Mouse (Mus musculus): Measurements from ENCODE around the gene Calca. TPM values are rescaled to one million over a fixed set of nuclear protein-coding genes. Genes with fewer than 3 reads are reported as not detected.
"Not testable (repeated sequence)": the region's sequence is repeated elsewhere in the genome, so short reads cannot be mapped to it uniquely, and the experiment has no call there.

The Calca gene
- total and polyA plus RNA-seq, 2 experiments from 2014 or later = 38.5 to 52.9 TPM

- no peak overlapping the region for H3K4me3 ChIP-seq (ENCODE audit: low read length)
- DNase-seq (ENCODE audit: low spot score) (no peak), ATAC-seq (no peak)
- TF ChIP-seq CTCF (IDR thresholded peaks at IDR 0.05; ENCODE audit: low read depth) = no peak
- no peaks in the 10 kb centered on the region for H3K4me1 ChIP-seq (ENCODE audit: insufficient read depth, low read length)
- no peak overlapping the region for H3K4me2 ChIP-seq (ENCODE audit: low read depth, low read length)
- H3K9me3 ChIP-seq (ENCODE audit: low read length) = no peaks in the 10 kb centered on the region
- no peak overlapping the region for H3K9ac ChIP-seq (replicated peaks; ENCODE audit: low read length)
- no peaks in the 10 kb centered on the region for H3K36me3 ChIP-seq (ENCODE audit: insufficient read depth, low read length)
- H3K27me3 ChIP-seq (ENCODE audit: insufficient read depth, low read length) = no peaks in the 10 kb centered on the region
- 91% methylated on average over 3 of the region's 3 CpGs for WGBS
- H3K27ac ChIP-seq = no peak overlapping the region
These were observed 10.2 kb downstream of the Calca start for GRCm38 (mm10) chr7:114625966-114626365.

- no peaks in the 10 kb centered on the region for H3K9me3 ChIP-seq (ENCODE audit: low read length)
- no peak overlapping the region for H3K9ac ChIP-seq (replicated peaks; ENCODE audit: low read length)
- H3K27ac ChIP-seq = no peak overlapping the region
- no peak overlapping the region for H3K4me2 ChIP-seq (ENCODE audit: low read depth, low read length)
- no peak for ATAC-seq
- H3K27me3 ChIP-seq (ENCODE audit: insufficient read depth, low read length) = no peaks in the 10 kb centered on the region
- no peaks in the 10 kb centered on the region for H3K36me3 ChIP-seq (ENCODE audit: insufficient read depth, low read length)
- DNase-seq (ENCODE audit: low spot score) = no peak
- H3K4me1 ChIP-seq (ENCODE audit: insufficient read depth, low read length) = no peaks in the 10 kb centered on the region
- TF ChIP-seq CTCF (IDR thresholded peaks at IDR 0.05; ENCODE audit: low read depth) = no peak
- H3K4me3 ChIP-seq (ENCODE audit: low read length) = no peak overlapping the region
- WGBS = 93% methylated on average over 6 of the region's 6 CpGs
These were observed 19.4 kb downstream of the Calca start for GRCm38 (mm10) chr7:114616759-114617158.

- not testable (repeated sequence) for ATAC-seq; H3K36me3 ChIP-seq (ENCODE audit: insufficient read depth, low read length)
These were observed 41.8 kb downstream of the Calca start for GRCm38 (mm10) chr7:114594391-114594790.

GRCm38 (mm10) chr7:114582441-114582840 is 53.7 kb downstream of the Calca start:
- 54% methylated on average over 2 of the region's 2 CpGs for WGBS
- Histone ChIP-seq H3K27me3 (ENCODE audit: insufficient read depth, low read length) (no peaks in the 10 kb centered on the region), H3K9ac (replicated peaks; ENCODE audit: low read length) (no peak overlapping the region), H3K27ac (no peak overlapping the region), H3K36me3 (ENCODE audit: insufficient read depth, low read length) (no peaks in the 10 kb centered on the region), H3K4me3 (ENCODE audit: low read length) (no peak overlapping the region), H3K9me3 (ENCODE audit: low read length) (no peaks in the 10 kb centered on the region), H3K4me1 (ENCODE audit: insufficient read depth, low read length) (no peaks in the 10 kb centered on the region), H3K4me2 (ENCODE audit: low read depth, low read length) (no peak overlapping the region)
- DNase-seq (ENCODE audit: low spot score) = no peak
- TF ChIP-seq CTCF (IDR thresholded peaks at IDR 0.05; ENCODE audit: low read depth) = no peak
- ATAC-seq = no peak

More at GRCm38 (mm10) chr7:114594391-114594790, 41.8 kb downstream of the Calca start:
- not testable (repeated sequence) for DNase-seq (ENCODE audit: low spot score); H3K9me3 ChIP-seq (ENCODE audit: low read length); H3K4me3 ChIP-seq (ENCODE audit: low read length); H3K27me3 ChIP-seq (ENCODE audit: insufficient read depth, low read length); H3K4me2 ChIP-seq (ENCODE audit: low read depth, low read length); H3K27ac ChIP-seq; H3K9ac ChIP-seq (replicated peaks; ENCODE audit: low read length); H3K4me1 ChIP-seq (ENCODE audit: insufficient read depth, low read length)
- WGBS = 95% methylated on average over 8 of the region's 8 CpGs

Other genes with a start within 250 kb of the Calca start
- 12.1 and 18.3 TPM in 2 replicates for gene Pde3b, start 221.1 kb downstream of the Calca start, total RNA-seq (2014; rRNA removed)
- 3.4 and 3.7 TPM in 2 replicates for gene Pde3b, start 221.1 kb downstream of the Calca start, polyA plus RNA-seq (2015; fragmentation: Nextera tagmentation; extraction: Ambion mirVana)
- 1.9 and 3.8 TPM in 2 replicates for gene Cyp2r1, start 73.4 kb downstream of the Calca start, total RNA-seq (2014; rRNA removed)
- gene Cyp2r1, start 73.4 kb downstream of the Calca start, polyA plus RNA-seq (2015; fragmentation: Nextera tagmentation; extraction: Ambion mirVana) = 1.2 TPM in 2 replicates
- 8.1 and 11.5 TPM in 2 replicates for gene Calcb, start 82.3 kb upstream of the Calca start, total RNA-seq (2014; rRNA removed)
- 13.0 and 13.4 TPM in 2 replicates for gene Calcb, start 82.3 kb upstream of the Calca start, polyA plus RNA-seq (2015; fragmentation: Nextera tagmentation; extraction: Ambion mirVana)
- gene Insc, start 107.3 kb upstream of the Calca start, total RNA-seq (2014; rRNA removed) = 6.1 and 9.7 TPM in 2 replicates
- gene Insc, start 107.3 kb upstream of the Calca start, polyA plus RNA-seq (2015; fragmentation: Nextera tagmentation; extraction: Ambion mirVana) = 5.2 and 6.4 TPM in 2 replicates